Mouse (Mus musculus): Measurements from ENCODE around the gene Fam78a. TPM values are rescaled to one million over a fixed set of nuclear protein-coding genes. Genes with fewer than 3 reads are reported as not detected.
A peak's percentile ranks its signal among the peaks of the same experiment; 100 is the strongest.

The Fam78a gene
- polyA plus RNA-seq, 1 experiment from 2014 or later = 0.97 TPM

DNA sequence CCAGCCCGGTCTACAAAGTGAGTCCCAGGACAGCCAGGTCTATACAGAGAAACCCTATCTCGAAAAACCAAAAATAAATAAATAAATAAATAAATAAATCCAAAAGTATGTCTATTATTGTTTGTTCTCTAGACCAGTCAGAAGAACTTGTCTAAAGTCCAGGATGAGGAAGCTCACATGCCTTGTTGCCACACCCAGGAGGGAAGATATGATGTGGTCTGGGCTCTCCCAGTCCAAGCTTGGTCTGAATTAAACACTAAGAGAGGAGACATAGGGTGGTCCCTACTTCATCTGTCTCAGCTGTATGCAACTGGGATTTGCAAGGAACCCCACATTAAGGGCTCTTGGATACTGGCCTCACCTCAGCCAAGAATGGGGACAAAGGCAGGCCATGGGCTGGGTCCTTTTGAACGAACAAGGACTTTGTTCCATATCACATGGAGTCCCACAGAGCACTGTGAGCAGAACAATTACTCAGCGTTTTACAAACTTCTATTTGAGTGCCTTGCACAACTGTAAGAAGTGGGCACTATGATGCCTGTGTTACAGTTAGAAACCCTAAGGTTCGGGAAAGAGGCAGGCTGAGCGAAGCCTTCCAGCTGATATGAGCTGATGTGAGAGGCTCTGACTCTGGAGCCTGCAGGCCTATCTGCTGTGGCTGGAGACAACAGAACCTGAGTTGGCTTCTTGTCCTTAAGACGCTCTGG lies 9.5 kb upstream of the Fam78a start:
- H3K9me3 ChIP-seq = no peaks in the 10 kb centered on the region
- H3K4me2 ChIP-seq (replicated peaks) = no peak overlapping the region
- no peak overlapping the region for H3K27ac ChIP-seq (replicated peaks)
- no peak overlapping the region for H3K4me3 ChIP-seq
- H3K36me3 ChIP-seq = 0 out of 2 replicates have a peak, but pooled peaks cover under 1% of the 10 kb centered on the region
- WGBS = 86% methylated on average over 7 of the region's 7 CpGs
- no peak overlapping the region for H3K9ac ChIP-seq (replicated peaks)
- H3K27me3 ChIP-seq = peaks cover 18% of the 10 kb centered on the region
- H3K4me1 ChIP-seq = peaks cover 14% of the 10 kb centered on the region
- ATAC-seq (ENCODE audit: low FRiP score, low read depth) = no peak

DNA sequence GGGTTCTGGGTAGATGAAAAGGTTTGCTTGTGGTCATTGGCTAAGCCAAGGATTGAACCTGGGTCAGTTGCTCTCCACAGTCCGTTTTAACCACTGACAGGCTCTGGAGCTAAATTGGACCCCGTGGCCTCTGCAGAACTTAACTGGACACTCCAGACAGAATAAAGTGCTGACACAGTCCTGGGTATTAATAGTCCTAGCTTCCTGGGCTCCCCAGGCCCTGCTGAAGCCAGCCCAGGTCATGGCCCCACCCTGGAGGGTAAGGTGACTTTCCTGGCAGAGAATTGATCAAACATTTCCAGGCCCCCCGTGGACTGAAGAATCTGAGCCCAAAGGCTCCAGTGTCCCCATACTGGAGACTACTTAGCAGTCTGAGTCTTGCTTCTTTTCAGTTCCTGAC lies 7.3 kb upstream of the Fam78a start:
- no peak overlapping the region for H3K9ac ChIP-seq (replicated peaks)
- 64% methylated on average over 3 of the region's 3 CpGs for WGBS
- H3K27me3 ChIP-seq = peaks cover 40% of the 10 kb centered on the region
- no peak overlapping the region for H3K27ac ChIP-seq (replicated peaks)
- peaks cover 22% of the 10 kb centered on the region for H3K4me1 ChIP-seq
- H3K4me3 ChIP-seq = no peak overlapping the region
- no peak for ATAC-seq (ENCODE audit: low FRiP score, low read depth)
- H3K9me3 ChIP-seq = no peaks in the 10 kb centered on the region
- H3K4me2 ChIP-seq (replicated peaks) = no peak overlapping the region
- no peaks in the 10 kb centered on the region for H3K36me3 ChIP-seq

DNA sequence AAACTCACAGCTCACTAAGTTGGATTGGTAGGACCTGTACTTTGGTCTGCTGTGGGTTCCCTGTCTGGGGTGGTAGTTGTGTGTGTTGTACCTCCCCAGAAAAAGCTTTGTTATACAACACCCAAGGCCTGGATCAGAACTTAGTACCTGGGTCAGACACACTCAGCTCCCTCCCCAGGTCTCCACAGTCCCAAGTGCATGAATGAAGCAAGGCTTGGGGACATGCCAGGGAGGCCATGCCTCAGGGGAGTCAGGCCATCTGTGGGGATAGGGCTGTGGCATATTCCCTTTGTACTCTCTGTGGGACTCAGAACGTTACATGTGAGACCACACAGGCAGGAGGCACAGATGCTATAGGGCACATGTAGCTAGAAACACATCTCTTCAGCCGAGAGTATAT lies 5.5 kb upstream of the Fam78a start:
- Histone ChIP-seq H3K9me3 (no peaks in the 10 kb centered on the region), H3K9ac (replicated peaks) (no peak overlapping the region), H3K4me3 (no peak overlapping the region), H3K4me1 (peaks cover 8% of the 10 kb centered on the region; the same call in 1 of the 2 replicates), H3K36me3 (no peaks in the 10 kb centered on the region), H3K4me2 (replicated peaks) (no peak overlapping the region), H3K27ac (replicated peaks) (no peak overlapping the region), H3K27me3 (peaks cover 59% of the 10 kb centered on the region)
- WGBS = 65% methylated on average over 2 of the region's 2 CpGs
- no peak for ATAC-seq (ENCODE audit: low FRiP score, low read depth)

DNA sequence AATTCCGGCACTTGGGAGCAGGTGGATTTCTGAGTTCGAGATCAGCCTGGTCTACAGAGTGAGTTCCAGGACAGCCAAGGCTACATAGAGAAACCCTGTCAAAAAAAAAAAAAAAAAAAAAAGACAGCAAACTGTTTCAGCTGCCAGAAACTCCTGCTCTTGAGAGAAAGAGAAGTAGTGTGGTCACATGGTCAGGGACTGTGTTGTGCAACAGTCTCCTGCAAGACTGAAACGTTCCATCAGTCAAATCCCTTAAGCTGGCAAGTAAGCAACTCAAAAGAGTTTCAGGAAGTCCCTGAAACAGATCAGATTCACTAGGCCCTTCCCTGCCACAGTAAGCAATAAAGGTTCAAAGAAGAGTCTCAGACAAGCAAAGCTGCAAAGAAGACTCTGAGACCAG lies 4.9 kb upstream of the Fam78a start:
- peaks cover 64% of the 10 kb centered on the region for H3K27me3 ChIP-seq
- no peak for ATAC-seq (ENCODE audit: low FRiP score, low read depth)
- no peaks in the 10 kb centered on the region for H3K9me3 ChIP-seq
- no peak overlapping the region for H3K4me2 ChIP-seq (replicated peaks)
- H3K9ac ChIP-seq (replicated peaks) = no peak overlapping the region
- WGBS = 67% methylated on average over 3 of the region's 3 CpGs
- no peak overlapping the region for H3K4me3 ChIP-seq
- no peak overlapping the region for H3K27ac ChIP-seq (replicated peaks)
- H3K36me3 ChIP-seq = no peaks in the 10 kb centered on the region
- peaks cover 8% of the 10 kb centered on the region; the same call in 1 of the 2 replicates for H3K4me1 ChIP-seq

DNA sequence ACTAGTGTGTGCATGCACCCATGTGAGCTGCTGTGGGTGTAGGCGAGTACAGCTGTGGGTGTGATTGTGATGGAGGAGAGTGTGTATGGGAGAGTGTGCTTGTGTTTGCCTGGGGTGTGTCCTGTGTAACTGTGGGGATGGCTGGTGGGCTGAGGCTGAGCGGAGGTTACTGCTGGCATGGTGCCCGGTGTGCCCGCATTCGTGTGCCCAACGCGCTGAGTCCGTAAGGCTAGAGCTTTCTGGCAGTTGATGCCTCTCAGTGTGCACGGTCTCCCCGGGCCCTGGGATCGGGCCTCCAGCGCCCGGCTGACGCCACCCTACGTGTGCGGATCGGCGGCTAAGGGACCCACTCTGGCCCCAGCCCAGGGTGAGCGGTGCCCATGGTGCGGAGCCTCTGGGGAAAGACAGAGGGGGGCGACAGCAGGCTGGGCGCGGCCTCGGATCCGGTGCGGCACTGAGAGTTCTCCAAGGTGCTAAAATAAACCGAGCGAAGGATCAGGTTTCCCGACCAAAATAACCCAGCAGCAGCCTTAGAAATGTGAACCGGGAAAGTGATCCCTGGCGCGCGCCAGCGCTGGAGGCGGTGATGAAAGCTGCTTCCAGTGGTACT lies 3.8 kb upstream of the Fam78a start:
- 12% methylated on average over 35 of the region's 35 CpGs for WGBS
- Histone ChIP-seq H3K4me3 (0 out of 2 replicates have a peak overlapping the region, but pooled peaks have one; percentile 10), H3K9ac (replicated peaks) (0 out of 2 replicates have a peak overlapping the region, but pooled peaks have one; percentile 11), H3K4me2 (replicated peaks) (peak overlapping the region; percentile 31), H3K27me3 (peaks cover 75% of the 10 kb centered on the region), H3K9me3 (no peaks in the 10 kb centered on the region), H3K36me3 (no peaks in the 10 kb centered on the region), H3K27ac (replicated peaks) (no peak overlapping the region), H3K4me1 (peaks cover 19% of the 10 kb centered on the region)
- no peak for ATAC-seq (ENCODE audit: low FRiP score, low read depth)

DNA sequence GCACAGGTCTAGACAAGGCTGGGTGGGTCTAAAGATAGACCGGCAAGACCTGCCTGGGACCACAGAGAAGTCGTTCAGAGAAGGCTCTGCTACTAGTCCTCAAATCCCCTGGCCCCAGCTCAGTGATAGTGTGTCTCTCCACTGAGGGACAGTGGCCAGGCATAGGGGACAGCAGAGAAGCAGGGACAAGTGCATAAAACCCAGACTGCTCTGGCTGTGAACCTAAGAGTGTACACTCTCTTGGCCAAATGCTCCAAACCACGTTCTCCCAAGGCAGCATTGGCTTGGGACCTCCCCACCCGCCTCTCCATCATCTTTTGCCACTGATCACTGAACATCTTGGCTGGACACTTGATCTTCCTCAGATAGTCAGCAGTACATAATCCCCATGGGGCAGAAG lies 2.9 kb upstream of the Fam78a start:
- no peak overlapping the region for H3K27ac ChIP-seq (replicated peaks)
- H3K4me2 ChIP-seq (replicated peaks) = no peak overlapping the region
- ATAC-seq (ENCODE audit: low FRiP score, low read depth) = no peak
- no peaks in the 10 kb centered on the region for H3K9me3 ChIP-seq
- H3K4me1 ChIP-seq = peaks cover 28% of the 10 kb centered on the region
- 51% methylated on average over 4 of the region's 4 CpGs for WGBS
- H3K4me3 ChIP-seq = no peak overlapping the region
- H3K27me3 ChIP-seq = peaks cover 84% of the 10 kb centered on the region
- no peaks in the 10 kb centered on the region for H3K36me3 ChIP-seq
- H3K9ac ChIP-seq (replicated peaks) = no peak overlapping the region

DNA sequence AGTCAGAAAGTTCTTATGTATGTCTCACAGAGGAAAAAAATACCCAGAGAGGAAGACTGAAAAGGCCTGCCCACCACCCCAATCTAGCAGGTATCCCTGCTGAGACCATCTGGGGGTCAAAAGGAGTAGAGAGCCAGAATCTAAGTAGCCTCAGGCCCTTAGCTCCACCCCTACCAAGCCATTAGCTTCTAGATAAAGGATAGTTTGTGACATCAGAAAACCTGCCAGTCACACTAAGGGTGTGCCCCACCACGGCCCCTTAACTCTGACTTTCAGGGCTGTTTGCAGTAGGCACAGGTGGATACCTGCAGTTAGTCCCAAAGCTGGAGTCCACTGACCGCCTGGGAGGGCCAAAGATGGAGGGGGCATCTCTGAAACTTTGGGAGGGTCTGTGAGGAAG lies 574 bp upstream of the Fam78a start:
- no peak overlapping the region; the same call in 1 of the 2 replicates for H3K4me3 ChIP-seq
- H3K9ac ChIP-seq (replicated peaks) = no peak overlapping the region
- no peaks in the 10 kb centered on the region for H3K9me3 ChIP-seq
- H3K36me3 ChIP-seq = no peaks in the 10 kb centered on the region
- H3K4me2 ChIP-seq (replicated peaks) = no peak overlapping the region
- WGBS = 77% methylated on average over 2 of the region's 2 CpGs
- no peak overlapping the region for H3K27ac ChIP-seq (replicated peaks)
- ATAC-seq (ENCODE audit: low FRiP score, low read depth) = no peak
- peaks cover 30% of the 10 kb centered on the region for H3K4me1 ChIP-seq
- peaks cover 97% of the 10 kb centered on the region for H3K27me3 ChIP-seq

DNA sequence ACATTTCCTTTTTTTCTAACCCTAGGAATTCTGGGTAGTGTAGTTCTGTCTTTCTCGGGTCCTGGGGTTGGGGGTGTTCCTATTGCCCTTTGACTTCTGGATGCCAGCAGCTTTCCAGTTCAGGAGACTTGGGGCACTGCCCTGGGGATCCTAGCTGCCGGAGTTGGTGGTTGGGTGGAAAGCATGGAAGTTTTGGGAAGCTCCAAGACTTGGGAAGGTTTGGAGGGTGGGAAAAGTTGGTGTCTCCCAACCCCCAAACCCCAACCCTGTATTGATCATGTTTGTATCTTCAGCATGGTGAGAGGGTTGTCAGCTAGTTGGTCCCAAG lies 179 bp upstream of the Fam78a start:
- Histone ChIP-seq H3K9me3 (no peaks in the 10 kb centered on the region), H3K4me3 (peak overlapping the region; percentile 63), H3K4me1 (peaks cover 30% of the 10 kb centered on the region), H3K4me2 (replicated peaks) (peak overlapping the region; percentile 97), H3K36me3 (no peaks in the 10 kb centered on the region), H3K9ac (replicated peaks) (peak overlapping the region; percentile 53; the same call in 1 of the 2 replicates), H3K27ac (replicated peaks) (no peak overlapping the region), H3K27me3 (peaks cover 97% of the 10 kb centered on the region)
- no peak; the same call in 1 of the 2 replicates for ATAC-seq (ENCODE audit: low FRiP score, low read depth)
- 38% methylated on average over 2 of the region's 2 CpGs for WGBS

DNA sequence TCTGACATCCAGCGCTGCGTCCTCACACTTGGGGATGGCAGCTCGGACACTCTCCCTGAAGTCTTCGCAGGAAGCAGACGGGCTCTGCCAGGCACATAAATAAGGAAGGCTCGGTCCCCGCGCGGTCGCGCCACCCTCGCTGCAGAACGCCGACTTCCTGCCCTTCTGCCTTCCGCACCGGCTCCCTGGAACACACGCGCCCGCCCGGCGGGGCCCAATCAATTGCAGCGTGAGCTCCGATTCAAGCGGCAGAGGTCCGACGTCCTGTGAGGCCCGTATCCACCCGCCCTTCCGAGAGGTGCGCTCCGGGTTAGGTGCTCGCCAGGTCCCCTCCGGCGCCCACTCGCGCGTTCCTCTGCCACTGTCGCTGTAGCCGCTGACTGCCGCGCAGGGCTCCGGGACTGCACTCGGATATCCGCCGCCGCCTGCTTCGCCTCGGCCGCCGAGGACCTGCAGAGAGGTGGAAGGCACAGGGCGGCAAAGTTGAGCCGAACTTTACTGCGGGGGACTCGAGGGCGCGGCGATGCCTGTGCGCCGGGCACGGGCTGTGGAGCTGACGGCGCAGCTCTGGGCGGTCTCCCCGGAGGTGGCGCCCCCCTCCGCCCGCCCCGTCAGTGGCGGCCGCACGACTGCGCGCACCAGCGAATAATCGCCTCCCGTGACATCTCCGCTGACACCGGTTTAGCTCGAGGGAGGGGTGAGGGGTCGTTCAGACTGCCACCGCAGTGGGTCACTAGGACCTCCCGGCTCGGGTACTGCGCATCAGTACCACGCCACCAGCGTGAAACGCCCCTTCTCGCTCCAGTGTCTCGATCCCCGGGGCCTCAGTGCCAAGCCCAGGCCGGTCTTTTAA lies 1.3 kb downstream of the Fam78a start:
- no peaks in the 10 kb centered on the region for H3K36me3 ChIP-seq
- H3K27ac ChIP-seq (replicated peaks) = no peak overlapping the region
- H3K4me3 ChIP-seq = peak overlapping the region; percentile 63
- no peaks in the 10 kb centered on the region for H3K9me3 ChIP-seq
- peak overlapping the region; percentile 53; the same call in 1 of the 2 replicates for H3K9ac ChIP-seq (replicated peaks)
- peaks cover 89% of the 10 kb centered on the region for H3K27me3 ChIP-seq
- WGBS = under 1% methylated on average over 91 of the region's 91 CpGs
- H3K4me2 ChIP-seq (replicated peaks) = peak overlapping the region; percentile 97
- no peak for ATAC-seq (ENCODE audit: low FRiP score, low read depth)
- peaks cover 25% of the 10 kb centered on the region for H3K4me1 ChIP-seq

DNA sequence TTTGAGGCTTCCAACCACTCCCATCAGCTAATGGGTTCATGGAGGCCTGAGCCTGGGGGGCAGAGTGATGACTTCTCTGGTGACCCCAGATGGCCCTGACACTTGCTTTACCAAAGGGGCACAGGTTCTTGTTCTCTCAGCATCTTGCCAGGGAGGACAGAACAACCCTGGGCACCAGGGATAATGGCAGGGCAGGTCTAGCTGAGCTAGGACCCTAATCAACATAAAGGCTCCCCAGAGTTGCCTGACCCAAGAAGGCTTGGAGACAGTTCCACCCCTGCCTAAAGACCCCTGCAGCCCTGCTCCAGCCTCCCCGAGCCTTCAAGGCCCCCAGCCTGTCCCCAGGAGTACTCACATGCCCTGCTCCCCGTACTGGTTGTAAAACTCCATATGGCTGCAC lies 2.4 kb downstream of the Fam78a start:
- no peaks in the 10 kb centered on the region for H3K36me3 ChIP-seq
- peaks cover 22% of the 10 kb centered on the region for H3K4me1 ChIP-seq
- H3K9me3 ChIP-seq = no peaks in the 10 kb centered on the region
- 0 out of 2 replicates have a peak overlapping the region, but pooled peaks have one; percentile 63 for H3K4me3 ChIP-seq
- 37% methylated on average over 2 of the region's 2 CpGs for whole genome bisulfite sequencing
- peaks cover 78% of the 10 kb centered on the region for H3K27me3 ChIP-seq
- no peak overlapping the region for H3K27ac ChIP-seq (replicated peaks)
- H3K9ac ChIP-seq (replicated peaks) = no peak overlapping the region
- H3K4me2 ChIP-seq (replicated peaks) = peak overlapping the region; percentile 97; the same call in 1 of the 2 replicates
- no peak for ATAC-seq (ENCODE audit: low FRiP score, low read depth)

DNA sequence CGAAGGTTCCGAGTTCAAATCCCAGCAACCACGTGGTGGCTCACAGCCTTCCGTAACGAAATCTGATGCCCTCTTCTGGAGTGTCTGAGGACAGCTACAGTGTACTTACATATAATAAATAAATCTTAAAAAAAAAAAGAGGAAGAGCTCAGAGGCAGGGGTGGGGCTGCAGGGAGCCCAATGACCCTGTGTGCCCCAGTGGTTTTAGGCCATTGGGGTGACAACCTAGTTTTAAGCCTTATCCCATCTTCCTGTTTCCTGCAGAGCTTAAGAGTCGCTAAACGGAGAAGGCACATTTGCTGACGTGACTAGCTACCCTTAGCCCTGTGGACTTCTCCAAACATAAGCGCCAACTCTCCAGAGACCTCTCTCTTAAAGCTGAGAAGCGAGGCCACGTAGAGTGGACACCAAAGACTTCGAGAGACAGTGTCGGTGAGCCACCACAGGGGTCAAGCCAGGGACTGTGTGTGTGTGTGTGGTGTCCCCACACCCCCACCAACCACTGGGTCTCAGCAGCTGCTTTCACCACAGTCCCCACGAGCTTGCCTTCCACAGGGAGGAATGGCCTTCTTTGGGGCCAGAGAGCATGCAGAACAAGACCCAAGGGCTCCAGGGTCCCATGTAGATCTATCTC lies 3.2 kb downstream of the Fam78a start:
- Histone ChIP-seq H3K27me3 (peaks cover 70% of the 10 kb centered on the region), H3K36me3 (no peaks in the 10 kb centered on the region), H3K9ac (replicated peaks) (no peak overlapping the region), H3K27ac (replicated peaks) (no peak overlapping the region), H3K4me2 (replicated peaks) (no peak overlapping the region), H3K4me1 (peaks cover 22% of the 10 kb centered on the region), H3K9me3 (no peaks in the 10 kb centered on the region), H3K4me3 (no peak overlapping the region)
- 86% methylated on average over 14 of the region's 14 CpGs for WGBS
- ATAC-seq (ENCODE audit: low FRiP score, low read depth) = no peak

Data from midbrain, embryonic 12.5 days (tissue).